Mouse (Mus musculus): ENCODE measurements at regions not wholly inside any gene's neighbourhood (a gene's known extent, or its start where the extent isn't known, plus 50 kb on each side); places are given as distances from the start of the nearest gene placed in this dataset.

DNA sequence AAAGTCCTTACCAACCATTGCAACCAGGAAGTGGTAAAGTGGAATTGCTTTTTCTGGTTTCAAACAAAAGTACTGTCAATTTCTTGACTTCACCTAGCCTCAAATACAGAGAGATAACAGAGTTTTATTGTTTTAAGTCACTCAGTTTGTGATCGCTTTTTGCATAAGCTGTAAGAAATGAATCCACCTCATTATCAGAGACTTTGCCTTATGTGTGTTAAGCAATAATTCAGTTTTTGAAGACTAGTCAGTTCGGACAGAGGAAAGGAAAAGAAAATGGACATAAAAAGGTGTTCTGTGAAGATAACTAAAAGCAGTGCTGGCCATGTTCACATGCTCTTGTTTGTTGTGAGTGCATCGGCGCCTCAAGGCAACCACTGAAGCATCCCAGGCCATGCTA, 706.2 kb upstream of the Cited2 start:
- Histone ChIP-seq H3K9ac (ENCODE audit: low read depth, low read length) (no peak overlapping the region), H3K4me1 (replicated peaks; ENCODE audit: control insufficient read depth, insufficient read depth, low read length) (no peaks in the 10 kb centered on the region), H3K27ac (ENCODE audit: low read depth, low read length) (no peak overlapping the region), H3K4me3 (ENCODE audit: low read depth, low read length) (no peak overlapping the region), H3K27me3 (replicated peaks; ENCODE audit: control insufficient read depth, insufficient read depth, low read length) (no peaks in the 10 kb centered on the region), H3K36me3 (ENCODE audit: control insufficient read depth, insufficient read depth) (no peaks in the 10 kb centered on the region), H3K4me2 (replicated peaks; ENCODE audit: low read depth) (no peak overlapping the region), H3K9me3 (ENCODE audit: control insufficient read depth) (no peaks in the 10 kb centered on the region)
- ATAC-seq: no peak
- WGBS: 59% methylated on average over 4 of the region's 4 CpGs
- no peak for TF ChIP-seq CTCF (IDR thresholded peaks at IDR 0.05; ENCODE audit: low read depth)

DNA sequence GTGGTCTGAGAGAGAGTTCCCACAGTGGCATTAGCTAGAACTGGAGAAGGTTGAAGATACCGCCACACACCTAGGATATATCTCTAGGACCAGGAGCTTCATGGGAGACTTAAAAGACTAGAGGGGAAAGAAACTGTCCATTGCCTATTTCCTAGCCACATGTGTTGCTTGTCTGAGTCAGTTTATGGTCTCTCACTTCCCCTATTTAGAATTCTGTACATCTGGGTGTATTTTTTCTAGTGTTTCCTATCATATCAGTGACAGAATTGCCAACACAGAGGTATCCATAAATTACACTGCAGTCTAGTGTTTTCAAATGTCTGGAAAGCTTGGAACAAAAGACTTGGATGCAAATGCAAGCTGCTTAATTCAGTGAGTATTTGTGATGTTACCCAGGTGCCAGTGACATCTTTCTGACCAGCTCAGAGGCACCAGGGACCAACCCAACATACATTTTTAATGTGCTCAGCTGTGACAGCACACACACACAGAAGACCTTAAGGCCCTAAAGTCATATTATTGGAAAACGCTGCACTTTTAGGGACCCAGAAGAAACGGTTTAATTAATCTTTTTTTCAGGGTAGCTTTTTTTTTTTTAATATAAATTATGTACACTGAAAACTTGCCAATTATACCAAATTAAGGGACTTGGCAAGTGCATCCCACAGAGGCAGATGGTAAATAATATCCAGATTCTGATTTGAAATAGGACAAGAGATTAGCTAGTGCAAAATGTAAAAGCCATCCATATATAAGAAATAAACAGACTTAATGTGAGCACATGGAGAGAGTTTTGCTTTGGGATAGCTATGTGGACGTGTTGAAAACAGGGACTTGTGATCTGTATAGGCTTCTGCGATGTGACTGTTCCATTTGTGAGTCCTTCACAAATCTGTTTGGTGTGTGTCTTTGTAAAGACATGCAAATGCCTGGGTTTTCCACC, 700.5 kb upstream of the Cited2 start:
- Histone ChIP-seq H3K36me3 (ENCODE audit: control insufficient read depth, insufficient read depth) (no peaks in the 10 kb centered on the region), H3K4me3 (ENCODE audit: low read depth, low read length) (no peak overlapping the region), H3K27ac (ENCODE audit: low read depth, low read length) (no peak overlapping the region), H3K9ac (ENCODE audit: low read depth, low read length) (no peak overlapping the region), H3K9me3 (ENCODE audit: control insufficient read depth) (no peaks in the 10 kb centered on the region), H3K27me3 (replicated peaks; ENCODE audit: control insufficient read depth, insufficient read depth, low read length) (no peaks in the 10 kb centered on the region), H3K4me1 (replicated peaks; ENCODE audit: control insufficient read depth, insufficient read depth, low read length) (no peaks in the 10 kb centered on the region), H3K4me2 (replicated peaks; ENCODE audit: low read depth) (no peak overlapping the region)
- ATAC-seq: no peak
- no peak for TF ChIP-seq CTCF (IDR thresholded peaks at IDR 0.05; ENCODE audit: low read depth)
- 85% methylated on average over 5 of the region's 5 CpGs for WGBS

DNA sequence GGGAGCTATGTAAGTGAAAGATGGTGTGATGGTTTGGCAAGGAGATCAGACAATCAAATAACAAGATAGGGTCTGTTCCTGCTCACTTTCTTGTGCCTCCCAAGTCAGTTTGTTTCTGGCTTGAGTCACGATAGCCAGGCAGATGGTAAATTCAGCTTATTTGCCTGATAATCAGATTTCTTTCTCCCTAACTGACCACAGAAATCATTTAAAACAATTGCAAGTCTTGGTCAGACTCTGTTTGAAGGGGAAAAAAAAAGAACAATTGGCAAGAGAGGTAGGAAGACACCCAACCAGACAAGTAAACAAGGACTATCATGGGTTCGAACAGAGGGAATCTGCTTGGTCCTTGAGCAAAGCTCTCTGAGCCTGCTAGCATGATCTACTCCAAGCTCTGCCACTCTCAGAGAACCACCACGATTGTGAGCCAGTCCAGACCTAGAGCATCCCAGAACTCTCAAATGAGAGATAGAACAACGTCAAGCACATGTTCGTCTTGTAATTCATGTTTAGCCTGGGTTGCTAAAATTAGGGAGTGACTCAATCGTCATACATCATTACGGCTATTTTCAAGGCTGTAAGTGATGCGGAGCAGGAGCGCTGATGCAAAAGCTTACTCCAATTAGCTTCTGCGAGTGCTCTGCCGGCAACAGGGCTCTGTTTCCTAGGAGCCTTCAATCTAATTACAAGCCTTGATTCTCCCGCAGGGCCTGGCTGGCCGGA, 699.3 kb upstream of the Cited2 start:
- TF ChIP-seq CTCF (IDR thresholded peaks at IDR 0.05; ENCODE audit: low read depth): no peak
- no peak overlapping the region for H3K27ac ChIP-seq (ENCODE audit: low read depth, low read length)
- H3K9ac ChIP-seq (ENCODE audit: low read depth, low read length): no peak overlapping the region
- H3K36me3 ChIP-seq (ENCODE audit: control insufficient read depth, insufficient read depth): no peaks in the 10 kb centered on the region
- no peaks in the 10 kb centered on the region for H3K9me3 ChIP-seq (ENCODE audit: control insufficient read depth)
- 81% methylated on average over 13 of the region's 13 CpGs for WGBS
- H3K4me3 ChIP-seq (ENCODE audit: low read depth, low read length): no peak overlapping the region
- no peak overlapping the region for H3K4me2 ChIP-seq (replicated peaks; ENCODE audit: low read depth)
- no peak for ATAC-seq
- no peaks in the 10 kb centered on the region for H3K4me1 ChIP-seq (replicated peaks; ENCODE audit: control insufficient read depth, insufficient read depth, low read length)
- no peaks in the 10 kb centered on the region for H3K27me3 ChIP-seq (replicated peaks; ENCODE audit: control insufficient read depth, insufficient read depth, low read length)

DNA sequence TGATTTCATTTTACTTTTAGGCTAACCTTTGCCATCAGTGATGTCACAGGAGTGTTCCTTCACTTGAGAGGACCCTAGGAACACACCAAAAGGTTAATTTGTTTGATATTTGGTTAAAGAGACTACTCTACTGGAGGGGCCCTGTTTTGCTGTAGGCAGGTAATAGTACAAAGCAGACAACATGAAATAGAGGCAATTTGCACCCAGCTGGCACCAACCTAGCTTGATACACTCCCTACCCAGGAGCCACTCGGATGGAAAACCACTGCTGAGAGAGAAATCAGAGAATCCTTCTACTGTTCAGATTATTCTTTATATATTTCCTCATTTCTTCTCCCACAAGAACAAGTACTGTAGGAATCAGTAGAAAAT, 698.7 kb upstream of the Cited2 start:
- Histone ChIP-seq H3K4me2 (replicated peaks; ENCODE audit: low read depth) (no peak overlapping the region), H3K9ac (ENCODE audit: low read depth, low read length) (no peak overlapping the region), H3K9me3 (ENCODE audit: control insufficient read depth) (no peaks in the 10 kb centered on the region), H3K4me1 (replicated peaks; ENCODE audit: control insufficient read depth, insufficient read depth, low read length) (no peaks in the 10 kb centered on the region), H3K4me3 (ENCODE audit: low read depth, low read length) (no peak overlapping the region), H3K27me3 (replicated peaks; ENCODE audit: control insufficient read depth, insufficient read depth, low read length) (no peaks in the 10 kb centered on the region), H3K27ac (ENCODE audit: low read depth, low read length) (no peak overlapping the region), H3K36me3 (ENCODE audit: control insufficient read depth, insufficient read depth) (no peaks in the 10 kb centered on the region)
- 74% methylated on average over 1 of the region's 1 CpGs for WGBS
- TF ChIP-seq CTCF (IDR thresholded peaks at IDR 0.05; ENCODE audit: low read depth): no peak
- ATAC-seq: no peak

DNA sequence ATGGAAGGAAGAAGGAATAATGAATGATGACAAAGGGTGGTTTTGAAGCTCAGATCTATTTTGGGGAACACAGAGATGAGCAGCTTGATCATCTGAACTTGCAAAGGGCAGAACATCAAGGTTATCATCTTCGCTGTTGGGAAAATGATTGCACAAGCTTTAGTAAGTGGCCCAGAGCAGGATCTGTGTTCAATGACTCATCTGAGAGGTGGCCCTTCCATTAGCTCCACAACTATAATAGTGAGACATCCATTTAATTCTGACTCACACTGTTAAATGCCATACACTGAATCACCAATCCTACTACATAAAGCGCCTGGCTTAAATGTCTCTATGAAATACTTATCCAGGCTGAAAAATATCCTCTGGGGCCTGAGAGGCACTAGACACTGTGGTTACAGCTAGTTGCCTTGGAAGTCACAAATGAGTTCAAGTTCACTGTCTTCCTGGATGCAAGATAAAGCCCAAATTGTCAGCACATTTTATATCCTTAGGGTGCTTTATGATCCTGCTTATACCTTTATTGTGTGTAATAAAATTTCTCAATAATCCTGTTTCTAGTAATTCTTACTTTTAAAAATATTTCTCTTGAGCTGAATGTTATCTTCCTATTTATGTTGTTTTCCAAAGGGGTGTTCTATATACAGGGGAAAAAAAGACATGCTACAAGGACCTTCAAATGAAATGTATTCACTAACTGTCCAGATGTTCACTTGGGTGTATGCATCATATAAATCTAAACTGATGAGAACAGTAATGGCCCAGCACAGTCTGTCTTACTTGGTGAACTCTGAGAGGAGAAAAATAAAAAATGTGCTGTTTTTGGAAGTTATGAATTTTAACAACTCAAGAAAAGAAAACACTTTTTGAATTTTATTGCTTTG, 687.9 kb upstream of the Cited2 start:
- H3K9me3 ChIP-seq (ENCODE audit: control insufficient read depth): no peaks in the 10 kb centered on the region
- peak; percentile 69 for ATAC-seq
- no peak overlapping the region for H3K4me3 ChIP-seq (ENCODE audit: low read depth, low read length)
- no peak overlapping the region for H3K4me2 ChIP-seq (replicated peaks; ENCODE audit: low read depth)
- no peaks in the 10 kb centered on the region for H3K27me3 ChIP-seq (replicated peaks; ENCODE audit: control insufficient read depth, insufficient read depth, low read length)
- H3K9ac ChIP-seq (ENCODE audit: low read depth, low read length): no peak overlapping the region
- 57% methylated on average over 2 of the region's 2 CpGs for whole genome bisulfite sequencing
- 0 out of 2 replicates have a peak, but pooled peaks have one; percentile 8 for TF ChIP-seq CTCF (IDR thresholded peaks at IDR 0.05; ENCODE audit: low read depth)
- H3K36me3 ChIP-seq (ENCODE audit: control insufficient read depth, insufficient read depth): no peaks in the 10 kb centered on the region
- H3K27ac ChIP-seq (ENCODE audit: low read depth, low read length): no peak overlapping the region
- peaks cover 5% of the 10 kb centered on the region; the same call in 1 of the 2 replicates for H3K4me1 ChIP-seq (replicated peaks; ENCODE audit: control insufficient read depth, insufficient read depth, low read length)
